Mouse (Mus musculus): ENCODE results near the gene Tll2.

Tll2 gene

GRCm38 (mm10) chr19:41154681-41155080, 52.0 kb downstream of the Tll2 start:
- DNase-seq, result peak; percentile 28

GRCm38 (mm10) chr19:41152462-41152861, 54.2 kb downstream of the Tll2 start:
- DNase-seq, result no peak

GRCm38 (mm10) chr19:41152016-41152370, 54.6 kb downstream of the Tll2 start:
- DNase-seq, result no peak

- DNase-seq, result no peak
Observed at GRCm38 (mm10) chr19:41151321-41152015, 55.2 kb downstream of the Tll2 start.

GRCm38 (mm10) chr19:41140961-41141360, 65.7 kb downstream of the Tll2 start:
- DNase-seq, result no peak

GRCm38 (mm10) chr19:41139629-41140028, 67.0 kb downstream of the Tll2 start:
- DNase-seq, result peak; percentile 44

GRCm38 (mm10) chr19:41123009-41123408, 83.6 kb downstream of the Tll2 start:
- no peak for DNase-seq

- DNase-seq, result no peak
Observed at GRCm38 (mm10) chr19:41119924-41120323, 86.7 kb downstream of the Tll2 start.

- no peak for DNase-seq
Observed at GRCm38 (mm10) chr19:41118346-41118745, 88.3 kb downstream of the Tll2 start.

GRCm38 (mm10) chr19:41117334-41117733, 89.3 kb downstream of the Tll2 start:
- DNase-seq, result no peak

- DNase-seq, result no peak
Observed at GRCm38 (mm10) chr19:41114611-41115010, 92.0 kb downstream of the Tll2 start.

GRCm38 (mm10) chr19:41113911-41114531, 92.6 kb downstream of the Tll2 start:
- DNase-seq, result peak; percentile 45

GRCm38 (mm10) chr19:41112609-41113008, 94.0 kb downstream of the Tll2 start:
- DNase-seq, result no peak

- DNase-seq, result no peak
Observed at GRCm38 (mm10) chr19:41109991-41110390, 96.6 kb downstream of the Tll2 start.

GRCm38 (mm10) chr19:41109496-41109895, 97.1 kb downstream of the Tll2 start:
- DNase-seq, result no peak

GRCm38 (mm10) chr19:41108666-41109065, 98.0 kb downstream of the Tll2 start:
- no peak for DNase-seq

GRCm38 (mm10) chr19:41107530-41107929, 99.1 kb downstream of the Tll2 start:
- no peak for DNase-seq

GRCm38 (mm10) chr19:41104922-41105321, 101.7 kb downstream of the Tll2 start:
- peak; percentile 73 for DNase-seq

GRCm38 (mm10) chr19:41101390-41101789, 105.2 kb downstream of the Tll2 start:
- DNase-seq, result no peak

- no peak for DNase-seq
Observed at GRCm38 (mm10) chr19:41100863-41101262, 105.8 kb downstream of the Tll2 start.

- DNase-seq, result no peak
Observed at GRCm38 (mm10) chr19:41097038-41097437, 109.6 kb downstream of the Tll2 start.

- DNase-seq, result no peak
Observed at GRCm38 (mm10) chr19:41091901-41092300, 114.7 kb downstream of the Tll2 start.

GRCm38 (mm10) chr19:41089833-41090232, 116.8 kb downstream of the Tll2 start:
- DNase-seq, result peak; percentile 83

GRCm38 (mm10) chr19:41088491-41088890, 118.1 kb downstream of the Tll2 start:
- no peak for DNase-seq

- DNase-seq, result no peak
Observed at GRCm38 (mm10) chr19:41087901-41088300, 118.7 kb downstream of the Tll2 start.

Data from embryo, embryonic 11 days (tissue).